Mouse (Mus musculus) spleen, adult 2 months (tissue): ENCODE measurements around the gene Cyb5d1. TPM values are rescaled to one million over a fixed set of nuclear protein-coding genes. Genes with fewer than 3 reads are reported as not detected.
"Not testable (repeated sequence)": the region's sequence is repeated elsewhere in the genome, so short reads cannot be mapped to it uniquely, and the experiment has no call there.

Experiments used
- DNase-seq, 2 experiments: peaks; one replicate each; pipeline versions ENCODE4 v3.0.0 to v3.0.0-alpha.2; 2012 to 2021; ENCODE audit warnings: low spot score in 2 of 2, low read depth in 1 of 2
- H3K27ac ChIP-seq: fragments of 200-500 bp; 2 replicates; pipeline ENCODE4 v1.5.1; 2012; ENCODE audit warnings: low read length, inconsistent platforms; ENCODE audit not compliant: insufficient read depth
- H3K27me3 ChIP-seq: fragments of 200-500 bp; 2 replicates; pipeline ENCODE4 v1.6.1; 2012; ENCODE audit warnings: mild to moderate bottlenecking, moderate library complexity, low read length, inconsistent platforms; ENCODE audit not compliant: control insufficient read depth, insufficient read depth
- H3K36me3 ChIP-seq: fragments of 200-500 bp; 2 replicates; pipeline ENCODE4 v1.6.1; 2012; ENCODE audit warnings: mild to moderate bottlenecking, low read length, inconsistent platforms; ENCODE audit not compliant: control insufficient read depth, insufficient read depth
- H3K4me1 ChIP-seq: fragments of 200-500 bp; 2 replicates; pipeline ENCODE4 v1.6.1; 2011; ENCODE audit warnings: inconsistent platforms; ENCODE audit not compliant: control insufficient read depth, insufficient read depth, insufficient read length
- H3K4me3 ChIP-seq: fragments of 200-500 bp; 2 replicates; pipeline ENCODE4 v1.5.1; 2011; ENCODE audit warnings: mild to moderate bottlenecking, inconsistent platforms; ENCODE audit not compliant: insufficient read depth, insufficient read length; ENCODE audit errors: extremely low read depth
- CTCF ChIP-seq: fragments of 200-500 bp; IDR thresholded peaks from 2 replicates; pipeline ENCODE4 v1.5.1; 2011; ENCODE audit warnings: mild to moderate bottlenecking, inconsistent platforms; ENCODE audit not compliant: insufficient read depth, insufficient read length, insufficient replicate concordance; ENCODE audit errors: extremely low read depth
- POLR2A ChIP-seq: fragments of 200-500 bp; IDR thresholded peaks from 2 replicates; pipeline ENCODE4 v1.6.1; 2011; ENCODE audit warnings: low read depth, low read length, inconsistent platforms
- WGBS: fragments of 180-500 bp; shearing (Covaris S2); methylation state at CpG from one replicate; pipeline ENCODE4 v1.1.7; 2018; 5-methylcytosine and 5-hydroxymethylcytosine counted together
- polyA plus RNA-seq: library from polyadenylated mRNA; depleted of rRNA; stranded (reverse); fragments of >200 nt; gene quantifications from 2 replicates; pipeline ENCODE4 v1.2.3, GENCODE M21; 2012

Gene Cyb5d1
- polyA plus RNA-seq, 1 experiment = 9.5 TPM

DNA sequence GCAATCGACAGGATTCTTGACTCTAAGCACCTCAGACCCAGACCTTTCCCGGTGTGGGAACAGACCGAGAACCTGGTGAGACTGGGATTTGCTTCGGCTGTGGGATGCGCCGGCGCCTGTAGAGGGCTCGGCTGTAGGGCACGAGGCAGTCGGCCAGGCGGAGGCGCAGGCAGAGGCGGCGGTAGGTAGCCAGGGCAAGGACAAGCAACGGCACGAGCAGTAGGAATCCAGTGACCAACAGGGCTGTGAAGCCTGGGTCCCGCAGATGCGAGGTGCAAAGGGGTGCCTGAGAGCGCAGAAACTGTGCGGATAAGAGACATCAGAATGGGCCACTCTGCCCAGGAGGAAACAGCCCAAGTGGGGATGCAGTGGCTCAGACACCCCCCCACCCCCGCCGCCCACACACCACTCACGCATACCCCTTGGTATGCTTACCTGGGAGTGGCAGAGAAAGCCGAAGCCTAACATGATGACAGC lies 2.2 kb upstream of the Cyb5d1 start:
- no peak for DNase-seq
- WGBS = 79% methylated on average over 24 of the region's 24 CpGs
- Histone ChIP-seq H3K36me3 (peaks cover 5% of the 10 kb centered on the region), H3K4me1 (peaks cover 7% of the 10 kb centered on the region; the same call in 1 of the 2 replicates), H3K27ac (no peak overlapping the region; the same call in 1 of the 2 replicates), H3K4me3 (peak overlapping the region; percentile 19; the same call in 1 of the 2 replicates), H3K27me3 (no peaks in the 10 kb centered on the region)
- TF ChIP-seq CTCF (no peak), POLR2A (no peak)

DNA sequence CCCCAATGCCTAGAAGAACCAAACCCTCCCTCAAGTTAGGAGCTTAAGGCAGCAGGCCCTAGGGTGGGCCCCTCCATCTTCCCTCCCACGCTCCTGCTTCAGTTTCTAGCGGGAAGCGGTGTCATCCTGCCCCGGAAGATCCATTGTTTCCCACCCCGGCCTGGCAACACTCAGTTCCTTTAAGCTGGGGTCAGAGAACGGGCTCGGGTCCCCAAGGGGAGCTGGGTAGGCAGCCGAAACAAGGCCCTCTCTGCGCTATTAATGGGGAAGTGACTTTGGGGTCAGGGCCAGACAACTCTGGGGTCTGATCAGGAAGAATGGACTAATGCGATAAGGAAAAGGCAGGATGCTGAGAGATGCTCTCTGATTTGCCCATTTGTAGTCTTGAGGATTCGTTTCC lies 1.3 kb upstream of the Cyb5d1 start:
- WGBS = 46% methylated on average over 11 of the region's 11 CpGs
- Histone ChIP-seq H3K27ac (0 out of 2 replicates have a peak overlapping the region, but pooled peaks have one; percentile 24), H3K36me3 (peaks cover 5% of the 10 kb centered on the region), H3K27me3 (no peaks in the 10 kb centered on the region), H3K4me3 (peak overlapping the region; percentile 83; the same call in 1 of the 2 replicates), H3K4me1 (peaks cover 7% of the 10 kb centered on the region; the same call in 1 of the 2 replicates)
- no peak for DNase-seq
- TF ChIP-seq POLR2A (no peak), CTCF (no peak)

DNA sequence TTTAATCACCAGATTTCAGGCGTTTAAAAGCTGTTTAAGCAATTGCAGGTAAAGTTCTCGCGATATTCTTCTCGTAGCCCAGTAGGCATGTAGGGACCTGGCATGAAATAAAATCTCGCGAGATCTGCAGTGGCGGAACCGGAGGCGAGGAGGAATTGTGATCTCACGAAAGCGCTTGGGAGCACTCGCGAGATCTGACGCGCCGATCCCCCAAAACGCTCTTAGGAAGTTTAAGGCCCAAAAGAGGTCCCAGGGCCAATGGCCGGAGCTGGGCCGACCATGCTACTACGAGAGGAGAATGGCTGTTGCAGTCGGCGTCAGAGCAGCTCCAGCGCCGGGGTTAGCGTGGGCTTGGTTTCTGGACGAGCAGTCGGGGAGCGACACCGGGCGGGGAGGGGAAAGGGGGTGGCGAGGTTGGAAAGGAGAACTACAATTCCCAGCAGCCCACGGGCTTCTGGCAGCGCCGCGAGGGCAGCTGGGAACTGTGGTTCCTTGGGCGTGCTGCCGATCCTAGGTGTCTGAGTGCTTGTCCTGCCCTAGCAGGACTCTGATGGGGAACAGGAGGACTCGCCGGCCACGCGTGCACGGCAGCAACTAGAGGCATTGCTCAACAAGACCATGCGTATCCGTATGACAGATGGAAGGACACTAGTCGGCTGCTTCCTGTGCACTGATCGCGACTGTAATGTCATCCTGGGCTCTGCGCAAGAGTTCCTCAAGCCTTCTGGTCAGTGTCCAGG lies 373 bp upstream of the Cyb5d1 start:
- Histone ChIP-seq H3K27me3 (no peaks in the 10 kb centered on the region), H3K4me1 (peaks cover 4% of the 10 kb centered on the region; the same call in 1 of the 2 replicates), H3K36me3 (peaks cover 5% of the 10 kb centered on the region), H3K4me3 (peak overlapping the region; percentile 83), H3K27ac (peak overlapping the region; percentile 97)
- no peak for TF ChIP-seq CTCF
- peak; percentile 24; the same call in 1 of the 2 replicates for TF ChIP-seq POLR2A
- WGBS = 1% methylated on average over 48 of the region's 48 CpGs
- DNase-seq = peak; percentile 91 to 99

DNA sequence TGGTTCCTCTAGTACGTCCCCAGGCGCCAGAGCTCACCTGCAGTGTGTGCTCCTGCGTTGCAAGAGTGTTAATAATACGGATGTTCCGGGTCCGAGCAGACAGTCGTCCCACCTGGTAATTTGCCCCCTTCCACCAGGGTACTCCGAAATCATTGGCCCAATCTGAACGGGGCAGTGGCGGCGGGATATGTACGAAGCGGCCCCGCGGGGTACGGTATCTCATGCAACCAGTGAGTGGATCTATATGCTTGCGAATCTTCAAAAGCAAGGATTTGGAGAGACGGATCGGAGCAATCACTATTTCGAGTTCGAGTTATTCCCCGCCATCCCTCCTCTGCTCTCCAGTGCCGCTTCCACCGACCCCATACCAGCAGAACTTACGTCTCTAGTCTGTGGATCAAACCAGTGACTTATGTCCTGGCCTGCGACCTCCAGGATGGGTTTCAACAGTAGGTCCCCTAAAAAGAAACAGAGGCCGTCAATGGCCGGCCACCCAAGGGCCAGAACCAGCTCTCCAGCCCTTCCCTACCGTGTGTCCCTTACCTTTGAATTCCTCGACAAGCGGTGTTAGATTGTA lies 752 bp downstream of the Cyb5d1 start:
- 2% methylated on average over 31 of the region's 31 CpGs for WGBS
- not testable (repeated sequence) for DNase-seq, H3K27me3 ChIP-seq, H3K4me1 ChIP-seq, H3K36me3 ChIP-seq
- H3K27ac ChIP-seq = peak overlapping the region; percentile 97
- peak overlapping the region; percentile 83 for H3K4me3 ChIP-seq

DNA sequence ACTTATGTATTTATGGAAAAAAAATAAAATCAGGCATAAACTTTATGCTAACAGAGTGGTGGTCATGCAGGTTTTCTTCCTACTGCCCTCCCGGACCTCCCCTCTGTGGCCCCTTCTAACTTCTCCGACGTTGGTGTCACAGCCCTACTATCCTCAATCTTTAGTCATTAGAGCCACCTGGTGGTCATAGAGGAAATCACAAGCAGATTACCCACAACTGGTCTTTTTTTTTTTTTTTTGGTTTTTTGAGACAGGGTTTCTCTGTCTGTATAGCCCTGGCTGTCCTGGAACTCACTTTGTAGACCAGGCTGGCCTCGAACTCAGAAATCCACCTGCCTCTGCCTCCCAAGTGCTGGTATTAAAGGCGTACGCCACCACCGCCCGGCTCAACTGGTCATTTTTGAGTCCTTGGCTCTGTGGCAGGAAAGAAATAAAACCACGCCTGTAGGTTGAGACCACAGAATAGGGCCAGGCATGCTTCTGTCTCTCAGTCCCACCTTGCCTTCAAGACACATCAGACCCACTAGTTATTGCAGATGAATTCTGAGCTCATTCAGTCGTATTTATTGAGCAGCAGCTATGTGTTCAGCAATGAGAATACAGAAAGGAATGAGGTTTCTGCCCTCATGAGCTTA lies 4.9 kb downstream of the Cyb5d1 start:
- no peaks in the 10 kb centered on the region for H3K27me3 ChIP-seq
- H3K36me3 ChIP-seq = no peaks in the 10 kb centered on the region
- WGBS = 46% methylated on average over 10 of the region's 10 CpGs
- H3K27ac ChIP-seq = no peak overlapping the region
- DNase-seq = peak; percentile 60 to 66
- TF ChIP-seq CTCF (peak; percentile 37; the same call in 1 of the 2 replicates), POLR2A (no peak)
- H3K4me3 ChIP-seq = no peak overlapping the region
- no peaks in the 10 kb centered on the region for H3K4me1 ChIP-seq

DNA sequence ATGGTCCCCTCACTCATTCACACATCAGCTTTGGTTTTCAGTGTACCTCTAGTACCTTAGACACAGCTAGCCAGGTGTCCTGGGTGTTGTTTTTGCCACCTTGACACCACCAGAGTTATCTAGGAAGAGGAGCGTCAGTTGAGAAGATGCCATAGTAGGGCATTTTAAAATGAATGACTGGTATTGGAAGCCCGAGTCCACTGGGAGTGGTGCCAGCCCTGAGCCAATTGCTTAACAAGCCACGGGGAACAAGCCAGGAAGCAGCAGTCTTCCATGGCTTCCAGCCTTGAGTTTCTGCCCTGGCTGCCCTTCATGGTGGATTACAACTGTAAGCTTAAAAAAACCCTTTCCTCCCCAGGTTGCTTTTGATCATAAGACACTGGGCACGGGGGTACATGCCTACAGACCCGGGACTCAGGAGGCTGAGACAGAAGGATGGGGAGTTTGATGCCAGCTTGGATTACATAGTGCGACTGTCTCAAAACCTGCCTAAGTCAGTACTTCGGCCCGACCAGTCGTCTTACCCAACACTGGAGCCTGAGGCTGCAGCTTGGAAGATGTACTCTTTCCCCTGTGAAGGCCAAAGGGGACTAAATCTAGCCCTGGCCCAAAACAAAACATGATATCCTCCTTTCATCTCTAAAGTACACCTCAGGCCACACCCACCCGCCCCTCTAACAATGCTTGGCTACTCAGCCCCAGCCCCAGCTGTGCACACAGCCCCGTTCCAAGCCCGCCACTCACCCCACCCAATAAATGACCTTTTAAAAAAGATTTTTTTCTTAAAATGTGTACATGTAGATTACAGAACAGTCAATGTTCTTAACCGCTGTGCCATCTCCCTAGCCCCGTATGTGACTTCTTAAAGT lies 5.7 kb downstream of the Cyb5d1 start:
- H3K27me3 ChIP-seq = no peaks in the 10 kb centered on the region
- H3K4me3 ChIP-seq = no peak overlapping the region
- no peaks in the 10 kb centered on the region for H3K36me3 ChIP-seq
- no peak for TF ChIP-seq CTCF
- no peak for TF ChIP-seq POLR2A
- 76% methylated on average over 14 of the region's 14 CpGs for WGBS
- H3K27ac ChIP-seq = no peak overlapping the region
- DNase-seq = no peak
- H3K4me1 ChIP-seq = no peaks in the 10 kb centered on the region
